Mouse (Mus musculus): Measurements from ENCODE around the gene C4bp. TPM values are rescaled to one million over a fixed set of nuclear protein-coding genes. Genes with fewer than 3 reads are reported as not detected.

Gene C4bp
- not detected in 2 replicates for polyA plus RNA-seq (2014; fragmentation: Nextera tagmentation; extraction: Ambion mirVana)

DNA sequence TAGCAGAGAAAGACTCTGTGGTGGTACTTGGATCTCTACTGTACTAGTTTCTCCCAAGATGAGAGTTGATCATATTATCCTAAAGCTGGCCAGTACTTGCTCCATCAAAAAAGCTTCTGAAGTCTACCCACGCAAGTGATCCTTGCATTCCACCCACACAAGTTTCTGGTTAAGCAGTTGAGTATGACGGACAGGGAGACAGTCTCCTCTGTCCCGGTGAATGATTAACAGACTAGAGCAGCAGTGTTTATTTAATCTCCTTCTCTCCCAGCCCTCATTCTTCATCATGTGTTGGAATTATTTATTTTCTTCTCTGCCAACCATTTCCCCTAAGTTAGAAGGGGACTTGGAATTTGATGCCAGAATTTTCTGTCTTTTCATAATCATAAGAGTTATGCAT is at the start of gene C4bp:
Gene C4bp, minus strand, starts transcription at position 179 of the 400 bp plus-strand sequence.
- WGBS: 89% methylated on average over 3 of the region's 3 CpGs
- DNase-seq (ENCODE audit: low spot score): no peak
- no peak within 1 kb of the TSS for H3K4me2 ChIP-seq (ENCODE audit: low read depth, severe bottlenecking)

GRCm38 (mm10) chr1:130710283-130711080 is 49.0 kb upstream of the C4bp start:
- Histone ChIP-seq H3K27me3 (ENCODE audit: control insufficient read depth, insufficient read depth, low read length) (no peaks in the 10 kb centered on the region), H3K27ac (replicated peaks; ENCODE audit: low read depth, low read length) (no peak overlapping the region), H3K36me3 (ENCODE audit: control insufficient read depth, insufficient read depth, low read length) (no peaks in the 10 kb centered on the region), H3K9ac (ENCODE audit: low read length) (no peak overlapping the region), H3K4me1 (ENCODE audit: control insufficient read depth, insufficient read depth, low read length) (no peaks in the 10 kb centered on the region), H3K4me3 (ENCODE audit: low read depth, low read length) (no peak overlapping the region), H3K9me3 (ENCODE audit: control insufficient read depth, low read length) (no peaks in the 10 kb centered on the region), H3K4me2 (ENCODE audit: low read depth, severe bottlenecking) (no peak overlapping the region)
- no peak for DNase-seq (ENCODE audit: low spot score)
- ATAC-seq (ENCODE audit: insufficient number of reproducible peaks, low FRiP score, low TSS enrichment, low read depth): no peak
- 89% methylated on average over 22 of the region's 22 CpGs for WGBS

More for the DNA sequence above, at the start of gene C4bp:
- Histone ChIP-seq H3K9ac (ENCODE audit: low read length) (no peak within 1 kb of the TSS), H3K27me3 (ENCODE audit: control insufficient read depth, insufficient read depth, low read length) (no peaks in the 10 kb centered on the region), H3K4me3 (ENCODE audit: low read depth, low read length) (no peak within 1 kb of the TSS), H3K36me3 (ENCODE audit: control insufficient read depth, insufficient read depth, low read length) (no peaks in the 10 kb centered on the region), H3K27ac (replicated peaks; ENCODE audit: low read depth, low read length) (no peak within 1 kb of the TSS), H3K9me3 (ENCODE audit: control insufficient read depth, low read length) (no peaks in the 10 kb centered on the region), H3K4me1 (ENCODE audit: control insufficient read depth, insufficient read depth, low read length) (no peaks in the 10 kb centered on the region)
- ATAC-seq (ENCODE audit: insufficient number of reproducible peaks, low FRiP score, low TSS enrichment, low read depth): no peak

GRCm38 (mm10) chr1:130703613-130704012 is 42.2 kb upstream of the C4bp start:
- ATAC-seq (ENCODE audit: insufficient number of reproducible peaks, low FRiP score, low TSS enrichment, low read depth) (no peak), DNase-seq (ENCODE audit: low spot score) (no peak)
- Histone ChIP-seq H3K4me1 (ENCODE audit: control insufficient read depth, insufficient read depth, low read length) (no peaks in the 10 kb centered on the region), H3K27me3 (ENCODE audit: control insufficient read depth, insufficient read depth, low read length) (no peaks in the 10 kb centered on the region), H3K9ac (ENCODE audit: low read length) (no peak overlapping the region), H3K4me2 (ENCODE audit: low read depth, severe bottlenecking) (no peak overlapping the region), H3K36me3 (ENCODE audit: control insufficient read depth, insufficient read depth, low read length) (peaks cover 3% of the 10 kb centered on the region; the same call in 1 of the 2 replicates), H3K9me3 (ENCODE audit: control insufficient read depth, low read length) (no peaks in the 10 kb centered on the region), H3K4me3 (ENCODE audit: low read depth, low read length) (no peak overlapping the region), H3K27ac (replicated peaks; ENCODE audit: low read depth, low read length) (no peak overlapping the region)
- 80% methylated on average over 2 of the region's 2 CpGs for WGBS

DNA sequence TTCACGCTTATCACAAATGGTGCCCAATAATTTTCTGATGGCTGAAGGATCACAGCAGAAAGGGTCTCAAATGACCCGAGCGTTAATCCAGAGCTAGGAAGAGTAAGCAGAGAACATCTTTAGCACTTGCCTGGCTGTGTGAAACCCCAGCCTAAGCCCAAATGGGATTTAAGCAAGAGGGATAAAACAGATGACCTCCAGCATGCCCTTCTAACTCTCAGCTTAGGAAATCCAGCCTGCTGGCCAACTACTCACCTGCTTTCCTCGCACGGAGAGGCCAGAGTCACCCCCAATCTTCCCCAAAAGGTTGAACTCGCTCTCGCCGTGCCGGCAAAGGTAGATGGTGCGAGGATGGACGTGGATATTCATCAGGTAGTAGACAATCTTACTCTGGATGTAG is 40.5 kb upstream of the C4bp start:
- ATAC-seq (ENCODE audit: insufficient number of reproducible peaks, low FRiP score, low TSS enrichment, low read depth) (no peak), DNase-seq (ENCODE audit: low spot score) (no peak)
- H3K4me2 ChIP-seq (ENCODE audit: low read depth, severe bottlenecking): no peak overlapping the region
- no peak overlapping the region for H3K27ac ChIP-seq (replicated peaks; ENCODE audit: low read depth, low read length)
- no peak overlapping the region for H3K4me3 ChIP-seq (ENCODE audit: low read depth, low read length)
- H3K9me3 ChIP-seq (ENCODE audit: control insufficient read depth, low read length): no peaks in the 10 kb centered on the region
- no peaks in the 10 kb centered on the region for H3K4me1 ChIP-seq (ENCODE audit: control insufficient read depth, insufficient read depth, low read length)
- H3K27me3 ChIP-seq (ENCODE audit: control insufficient read depth, insufficient read depth, low read length): no peaks in the 10 kb centered on the region
- peaks cover 3% of the 10 kb centered on the region; the same call in 1 of the 2 replicates for H3K36me3 ChIP-seq (ENCODE audit: control insufficient read depth, insufficient read depth, low read length)
- WGBS: 93% methylated on average over 11 of the region's 11 CpGs
- no peak overlapping the region for H3K9ac ChIP-seq (ENCODE audit: low read length)

DNA sequence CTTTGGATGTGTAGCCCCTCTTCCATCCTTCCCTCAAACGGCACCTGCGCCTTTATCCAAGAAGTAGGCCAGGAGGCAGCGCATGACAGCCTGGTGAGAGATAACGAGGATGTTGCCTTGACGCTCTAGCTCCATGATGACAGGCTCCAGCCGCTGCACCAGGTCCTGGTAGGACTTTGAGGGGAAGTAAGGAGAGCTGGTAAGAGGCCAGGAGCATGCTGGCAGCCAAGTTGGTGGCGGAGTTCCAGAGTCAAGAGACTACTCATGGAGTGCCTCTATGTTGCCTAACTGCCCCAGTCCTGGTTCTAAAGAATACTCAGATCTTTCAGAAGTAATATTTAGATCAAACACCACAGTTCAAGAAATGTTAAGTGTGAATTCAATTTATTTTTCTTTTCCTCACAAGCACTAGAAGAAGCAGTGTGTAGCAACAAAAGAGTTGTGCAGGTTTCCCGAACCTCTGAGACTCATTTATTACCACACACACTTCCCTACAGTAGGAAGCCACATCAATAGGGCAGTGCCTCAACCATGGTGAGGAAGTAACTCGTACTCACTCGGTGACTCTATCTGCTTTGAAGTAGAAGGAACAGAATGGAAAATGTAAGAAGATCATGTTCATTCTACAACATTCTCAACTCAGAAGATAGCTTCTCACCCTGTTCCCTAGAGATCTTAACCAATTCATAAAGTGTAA is 38.7 kb upstream of the C4bp start:
- H3K36me3 ChIP-seq (ENCODE audit: control insufficient read depth, insufficient read depth, low read length): peaks cover 3% of the 10 kb centered on the region; the same call in 1 of the 2 replicates
- no peaks in the 10 kb centered on the region for H3K9me3 ChIP-seq (ENCODE audit: control insufficient read depth, low read length)
- no peaks in the 10 kb centered on the region for H3K27me3 ChIP-seq (ENCODE audit: control insufficient read depth, insufficient read depth, low read length)
- ATAC-seq (ENCODE audit: insufficient number of reproducible peaks, low FRiP score, low TSS enrichment, low read depth) (no peak), DNase-seq (ENCODE audit: low spot score) (no peak)
- WGBS: 90% methylated on average over 10 of the region's 10 CpGs
- H3K27ac ChIP-seq (replicated peaks; ENCODE audit: low read depth, low read length): no peak overlapping the region
- no peak overlapping the region for H3K4me3 ChIP-seq (ENCODE audit: low read depth, low read length)
- H3K9ac ChIP-seq (ENCODE audit: low read length): no peak overlapping the region
- H3K4me2 ChIP-seq (ENCODE audit: low read depth, severe bottlenecking): no peak overlapping the region
- H3K4me1 ChIP-seq (ENCODE audit: control insufficient read depth, insufficient read depth, low read length): no peaks in the 10 kb centered on the region

DNA sequence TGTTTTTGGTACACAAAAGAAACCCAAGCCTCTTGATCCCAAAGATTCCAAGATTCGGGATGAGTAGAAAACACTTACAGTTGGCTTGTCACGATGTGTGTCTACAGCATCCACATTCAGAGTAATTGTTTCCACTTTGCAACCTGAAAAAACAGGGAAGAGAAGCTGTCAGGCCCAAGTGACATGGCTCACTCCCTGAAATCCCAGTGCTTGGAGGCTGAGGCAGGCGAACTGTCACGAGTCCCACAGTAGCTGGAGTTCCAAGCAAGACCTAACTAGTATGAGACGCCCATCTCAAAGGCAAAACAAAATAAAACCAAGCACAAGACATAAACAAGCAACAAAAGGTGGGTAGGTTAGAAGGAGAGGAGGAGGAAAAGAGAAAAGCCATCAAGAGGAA is 37.2 kb upstream of the C4bp start:
- WGBS: 87% methylated on average over 5 of the region's 5 CpGs
- Histone ChIP-seq H3K27me3 (ENCODE audit: control insufficient read depth, insufficient read depth, low read length) (no peaks in the 10 kb centered on the region), H3K27ac (replicated peaks; ENCODE audit: low read depth, low read length) (no peak overlapping the region), H3K9ac (ENCODE audit: low read length) (no peak overlapping the region), H3K4me1 (ENCODE audit: control insufficient read depth, insufficient read depth, low read length) (no peaks in the 10 kb centered on the region), H3K36me3 (ENCODE audit: control insufficient read depth, insufficient read depth, low read length) (peaks cover 3% of the 10 kb centered on the region; the same call in 1 of the 2 replicates), H3K4me2 (ENCODE audit: low read depth, severe bottlenecking) (no peak overlapping the region), H3K4me3 (ENCODE audit: low read depth, low read length) (no peak overlapping the region), H3K9me3 (ENCODE audit: control insufficient read depth, low read length) (no peaks in the 10 kb centered on the region)
- ATAC-seq (ENCODE audit: insufficient number of reproducible peaks, low FRiP score, low TSS enrichment, low read depth) (no peak), DNase-seq (ENCODE audit: low spot score) (no peak)

- H3K27ac ChIP-seq (replicated peaks; ENCODE audit: low read depth, low read length): no peak overlapping the region
- H3K27me3 ChIP-seq (ENCODE audit: control insufficient read depth, insufficient read depth, low read length): no peaks in the 10 kb centered on the region
- no peaks in the 10 kb centered on the region for H3K9me3 ChIP-seq (ENCODE audit: control insufficient read depth, low read length)
- WGBS: 79% methylated on average over 1 of the region's 1 CpGs
- H3K4me1 ChIP-seq (ENCODE audit: control insufficient read depth, insufficient read depth, low read length): 0 out of 2 replicates have a peak, but pooled peaks cover 3% of the 10 kb centered on the region
- no peak for DNase-seq (ENCODE audit: low spot score)
- ATAC-seq (ENCODE audit: insufficient number of reproducible peaks, low FRiP score, low TSS enrichment, low read depth): no peak
- no peak overlapping the region for H3K4me3 ChIP-seq (ENCODE audit: low read depth, low read length)
- H3K36me3 ChIP-seq (ENCODE audit: control insufficient read depth, insufficient read depth, low read length): no peaks in the 10 kb centered on the region
- H3K4me2 ChIP-seq (ENCODE audit: low read depth, severe bottlenecking): no peak overlapping the region
- no peak overlapping the region for H3K9ac ChIP-seq (ENCODE audit: low read length)
These were observed 22.5 kb upstream of the C4bp start for GRCm38 (mm10) chr1:130683905-130684304.

- Histone ChIP-seq H3K9me3 (ENCODE audit: control insufficient read depth, low read length) (no peaks in the 10 kb centered on the region), H3K36me3 (ENCODE audit: control insufficient read depth, insufficient read depth, low read length) (no peaks in the 10 kb centered on the region), H3K4me1 (ENCODE audit: control insufficient read depth, insufficient read depth, low read length) (0 out of 2 replicates have a peak, but pooled peaks cover 3% of the 10 kb centered on the region), H3K27me3 (ENCODE audit: control insufficient read depth, insufficient read depth, low read length) (no peaks in the 10 kb centered on the region), H3K4me2 (ENCODE audit: low read depth, severe bottlenecking) (no peak overlapping the region), H3K27ac (replicated peaks; ENCODE audit: low read depth, low read length) (no peak overlapping the region), H3K4me3 (ENCODE audit: low read depth, low read length) (no peak overlapping the region), H3K9ac (ENCODE audit: low read length) (no peak overlapping the region)
- DNase-seq (ENCODE audit: low spot score): no peak
- ATAC-seq (ENCODE audit: insufficient number of reproducible peaks, low FRiP score, low TSS enrichment, low read depth): no peak
- 44% methylated on average over 6 of the region's 6 CpGs for WGBS
These were observed 20.4 kb upstream of the C4bp start for GRCm38 (mm10) chr1:130681656-130682413.

Measured in limb, embryonic 11.5 days (tissue).